Mouse (Mus musculus) MEL (cell line): ENCODE results near the gene Alg12. TPM values are rescaled to one million over a fixed set of nuclear protein-coding genes. Genes with fewer than 3 reads are reported as not detected.

ENCODE experiments used
- DNase-seq: peaks from one replicate; pipeline ENCODE4 v3.0.0; 2011; ENCODE audit warnings: low read depth, low spot score
- H3K27ac ChIP-seq: 2 replicates; pipeline ENCODE4 v1.5.1; 2012; ENCODE audit warnings: low read depth, mild to moderate bottlenecking, control low read depth, low read length, moderate library complexity; ENCODE audit not compliant: control insufficient read depth
- H3K27me3 ChIP-seq, 2 experiments: fragments of 150-350 bp in 1 of 2; sonication (generic) in 1 of 2; 2 replicates each; pipeline ENCODE4 v1.6.1; 2012; ENCODE audit warnings: low read length in 2 of 2, mild to moderate bottlenecking in 2 of 2, improper control_type of control experiment in 1 of 2, moderate library complexity in 1 of 2; ENCODE audit not compliant: insufficient read depth in 2 of 2, control insufficient read depth in 1 of 2
- H3K36me3 ChIP-seq, 2 experiments: 2 replicates each; pipeline ENCODE4 v1.6.1; 2012 to 2014; ENCODE audit warnings: low read length in 2 of 2, improper control_type of control experiment in 1 of 2, inconsistent platforms in 1 of 2, mild to moderate bottlenecking in 1 of 2; ENCODE audit not compliant: insufficient read depth in 2 of 2, control insufficient read depth in 1 of 2
- H3K4me1 ChIP-seq, 2 experiments: fragments of 150-350 bp in 1 of 2; sonication (generic) in 1 of 2; 2 replicates each; pipeline ENCODE4 v1.6.1; 2012; ENCODE audit warnings: low read length in 2 of 2, improper control_type of control experiment in 1 of 2, mild to moderate bottlenecking in 1 of 2; ENCODE audit not compliant: insufficient read depth in 2 of 2, control insufficient read depth in 1 of 2
- H3K4me3 ChIP-seq, 2 experiments: fragments of 150-350 bp in 1 of 2; sonication (generic) in 1 of 2; 2 replicates each; pipeline ENCODE4 v1.5.1; 2012; ENCODE audit warnings: low read depth in 2 of 2, low read length in 2 of 2, mild to moderate bottlenecking in 2 of 2, moderate library complexity in 2 of 2, control low read depth in 1 of 2, improper control_type of control experiment in 1 of 2; ENCODE audit not compliant: control insufficient read depth in 1 of 2, insufficient read depth in 1 of 2
- H3K79me2 ChIP-seq: 2 replicates; pipeline ENCODE4 v1.6.1; 2012; ENCODE audit warnings: mild to moderate bottlenecking, low read length, moderate library complexity; ENCODE audit not compliant: control insufficient read depth, poor library complexity, insufficient read depth
- H3K9ac ChIP-seq: 2 replicates; pipeline ENCODE4 v1.6.1; 2012; ENCODE audit warnings: low read depth, mild to moderate bottlenecking, control low read depth, low read length, moderate library complexity; ENCODE audit not compliant: control insufficient read depth, poor library complexity, severe bottlenecking
- H3K9me3 ChIP-seq: fragments of 150-350 bp; sonication (generic); replicated peaks from 2 replicates; pipeline ENCODE4 v1.6.1; 2012; ENCODE audit warnings: mild to moderate bottlenecking, low read length, improper control_type of control experiment, moderate library complexity; ENCODE audit not compliant: insufficient read depth
- BHLHE40 ChIP-seq: IDR thresholded peaks from 2 replicates; pipeline ENCODE4 v1.6.1; 2012; ENCODE audit warnings: low read depth, mild to moderate bottlenecking, inconsistent platforms, low read length, improper control_type of control experiment, borderline replicate concordance
- CTCF ChIP-seq, 3 experiments: IDR thresholded peaks in 2 of 3; conservative IDR thresholded peaks in 1 of 3; 2 replicates each; pipeline ENCODE4 v1.5.1; 2011 to 2012; ENCODE audit warnings: low read length in 3 of 3, low read depth in 2 of 3, mild to moderate bottlenecking in 2 of 3, improper control_type of control experiment in 1 of 3, inconsistent platforms in 1 of 3, mixed read lengths in 1 of 3, moderate library complexity in 1 of 3; ENCODE audit not compliant: control insufficient read depth in 1 of 3, insufficient read depth in 1 of 3, poor library complexity in 1 of 3, severe bottlenecking in 1 of 3
- ELF1 ChIP-seq: IDR thresholded peaks from 2 replicates; pipeline ENCODE4 v1.6.1; 2014; ENCODE audit warnings: low read depth, mild to moderate bottlenecking, inconsistent platforms, low read length, improper control_type of control experiment, moderate library complexity
- GABPA ChIP-seq: IDR thresholded peaks from 2 replicates; pipeline ENCODE4 v1.6.1; 2012; ENCODE audit warnings: low read depth, mild to moderate bottlenecking, inconsistent platforms, low read length, improper control_type of control experiment, moderate library complexity
- HCFC1 ChIP-seq: IDR thresholded peaks from 2 replicates; pipeline ENCODE4 v1.6.1; 2012; ENCODE audit warnings: low read depth, mild to moderate bottlenecking, inconsistent platforms, low read length, improper control_type of control experiment, moderate library complexity
- KAT2A ChIP-seq: conservative IDR thresholded peaks from 2 replicates; pipeline ENCODE4 v1.6.1; 2012; ENCODE audit warnings: low read depth, low read length, improper control_type of control experiment, inconsistent platforms
- MAFK ChIP-seq: IDR thresholded peaks from 2 replicates; pipeline ENCODE4 v1.6.1; 2011; ENCODE audit warnings: low read depth, mild to moderate bottlenecking, low read length, improper control_type of control experiment, borderline replicate concordance
- MAZ ChIP-seq: IDR thresholded peaks from 2 replicates; pipeline ENCODE4 v1.6.1; 2012; ENCODE audit warnings: low read depth, mild to moderate bottlenecking, inconsistent platforms, low read length, improper control_type of control experiment
- MXI1 ChIP-seq: IDR thresholded peaks from 2 replicates; pipeline ENCODE4 v1.6.1; 2011; ENCODE audit warnings: mild to moderate bottlenecking, low read depth, low read length, improper control_type of control experiment
- MYB ChIP-seq: IDR thresholded peaks from 2 replicates; pipeline ENCODE4 v1.6.1; 2011; ENCODE audit warnings: mild to moderate bottlenecking, low read depth, low read length, improper control_type of control experiment
- MYC ChIP-seq: IDR thresholded peaks from 2 replicates; pipeline ENCODE4 v1.6.1; 2011; ENCODE audit warnings: low read depth, mild to moderate bottlenecking, low read length, improper control_type of control experiment, moderate library complexity
- NRF1 ChIP-seq: IDR thresholded peaks from 2 replicates; pipeline ENCODE4 v1.6.1; 2014; ENCODE audit warnings: low read depth, mild to moderate bottlenecking, inconsistent platforms, low read length, improper control_type of control experiment, moderate library complexity; ENCODE audit not compliant: poor library complexity, insufficient read depth, severe bottlenecking
- POLR2AphosphoS2 ChIP-seq: IDR thresholded peaks from 2 replicates; pipeline ENCODE4 v1.6.1; 2011; ENCODE audit warnings: low read length, improper control_type of control experiment
- SIN3A ChIP-seq: IDR thresholded peaks from 2 replicates; pipeline ENCODE4 v1.6.1; 2012; ENCODE audit warnings: low read length, improper control_type of control experiment, inconsistent platforms
- SMC3 ChIP-seq: IDR thresholded peaks from 2 replicates; pipeline ENCODE4 v1.6.1; 2011; ENCODE audit warnings: low read depth, low read length, improper control_type of control experiment
- TBP ChIP-seq: IDR thresholded peaks from 2 replicates; pipeline ENCODE4 v1.8.0; 2011; ENCODE audit warnings: low read depth, low read length, improper control_type of control experiment
- USF1 ChIP-seq: IDR thresholded peaks from 2 replicates; pipeline ENCODE4 v1.6.1; 2014; ENCODE audit warnings: low read depth, mild to moderate bottlenecking, inconsistent platforms, low read length, improper control_type of control experiment, moderate library complexity
- ZC3H11A ChIP-seq: IDR thresholded peaks from 2 replicates; pipeline ENCODE4 v1.6.1; 2012; ENCODE audit warnings: low read depth, mild to moderate bottlenecking, inconsistent platforms, low read length, improper control_type of control experiment
- ZMIZ1 ChIP-seq: IDR thresholded peaks from 2 replicates; pipeline ENCODE4 v1.6.1; 2012; ENCODE audit warnings: low read depth, mild to moderate bottlenecking, inconsistent platforms, low read length, improper control_type of control experiment, moderate library complexity
- ZNF384 ChIP-seq: IDR thresholded peaks from 2 replicates; pipeline ENCODE4 v1.6.1; 2012; ENCODE audit warnings: low read depth, mild to moderate bottlenecking, inconsistent platforms, low read length, improper control_type of control experiment
- polyA plus RNA-seq, 2 experiments: library from polyadenylated mRNA; stranded (reverse) in 1 of 2; unstranded in 1 of 2; fragments of >175 nt in 1 of 2; fragments of >200 nt in 1 of 2; gene quantifications; 2 replicates each; pipeline versions ENCODE4 v1.2.1 to v1.2.4; 2012; ENCODE audit warnings: low replicate concordance in 2 of 2, low read depth in 1 of 2; ENCODE audit not compliant: insufficient read length in 2 of 2, insufficient read depth in 1 of 2, missing spikeins in 1 of 2
- total RNA-seq: library from RNA; depleted of rRNA; stranded (reverse); fragments of 300-350 nt; gene quantifications from 2 replicates; pipeline ENCODE4 v1.2.3, GENCODE M21; 2012

Gene Alg12
- total and polyA plus RNA-seq, 3 experiments, result 13.7 to 18.6 TPM; not detected in 1

GRCm38 (mm10) chr15:88827466-88827865, 8.3 kb upstream of the Alg12 start:
- no peaks in the 10 kb centered on the region for H3K27me3 ChIP-seq
- H3K36me3 ChIP-seq, result 0 out of 4 replicates have a peak, but pooled peaks cover 0 to 1% of the 10 kb centered on the region in 2 experiments
- no peaks in the 10 kb centered on the region for H3K79me2 ChIP-seq
- H3K4me1 ChIP-seq, result no peaks in the 10 kb centered on the region
- no peak overlapping the region for H3K27ac ChIP-seq
- no peak overlapping the region for H3K4me3 ChIP-seq
- no peaks in the 10 kb centered on the region for H3K9me3 ChIP-seq
- DNase-seq, result no peak
- H3K9ac ChIP-seq, result no peak overlapping the region
- TF ChIP-seq GABPA, result no peak
- no peak for TF ChIP-seq SMC3
- no peak for TF ChIP-seq MYC
- TF ChIP-seq BHLHE40, result no peak
- TF ChIP-seq MYB, result no peak
- TF ChIP-seq POLR2AphosphoS2, result no peak
- no peak for TF ChIP-seq CTCF (IDR thresholded peaks at IDR 0.05 in 2 of 3, conservative IDR thresholded peaks at IDR 0.05 in 1 of 3; ENCODE audit: control insufficient read depth in 1 of 3, insufficient read depth in 1 of 3, low read depth in 2 of 3, low read length in 3 of 3, poor library complexity in 1 of 3, severe bottlenecking in 1 of 3)
- TF ChIP-seq, all 39 proteins: peak for 0

- no peak for TF ChIP-seq MXI1
- no peak for TF ChIP-seq NRF1
- TF ChIP-seq ZNF384, result no peak
- no peak for TF ChIP-seq USF1
- TF ChIP-seq, all 39 proteins: peak for 0
- Histone ChIP-seq H3K9ac (no peak overlapping the region), H3K79me2 (peaks cover 13% of the 10 kb centered on the region), H3K27ac (no peak overlapping the region), H3K36me3 (peaks cover 1 to 3% of the 10 kb centered on the region in 2 experiments; a peak in 2 of 4 replicates), H3K4me1 (peaks cover 0 to 4% of the 10 kb centered on the region in 2 experiments; a peak in 2 of 4 replicates), H3K4me3 (no peak overlapping the region), H3K27me3 (no peaks in the 10 kb centered on the region), H3K9me3 (no peaks in the 10 kb centered on the region)
- no peak for DNase-seq
Observed at GRCm38 (mm10) chr15:88823376-88823775, 4.3 kb upstream of the Alg12 start.

GRCm38 (mm10) chr15:88822513-88822912, 3.4 kb upstream of the Alg12 start:
- H3K9ac ChIP-seq, result no peak overlapping the region
- no peak for DNase-seq
- H3K27ac ChIP-seq, result no peak overlapping the region
- peaks cover 13% of the 10 kb centered on the region for H3K79me2 ChIP-seq
- peaks cover 0 to 6% of the 10 kb centered on the region in 2 experiments; a peak in 2 of 4 replicates for H3K4me1 ChIP-seq
- peaks cover 1 to 5% of the 10 kb centered on the region in 2 experiments; a peak in 2 of 4 replicates for H3K36me3 ChIP-seq
- H3K4me3 ChIP-seq, result no peak overlapping the region
- no peaks in the 10 kb centered on the region for H3K9me3 ChIP-seq
- no peak for TF ChIP-seq HCFC1
- no peak for TF ChIP-seq ZMIZ1
- TF ChIP-seq SIN3A, result no peak
- TF ChIP-seq MAZ, result no peak
- TF ChIP-seq GABPA, result no peak
- no peak for TF ChIP-seq CTCF (IDR thresholded peaks at IDR 0.05 in 2 of 3, conservative IDR thresholded peaks at IDR 0.05 in 1 of 3; ENCODE audit: control insufficient read depth in 1 of 3, insufficient read depth in 1 of 3, low read depth in 2 of 3, low read length in 3 of 3, poor library complexity in 1 of 3, severe bottlenecking in 1 of 3)
- TF ChIP-seq SMC3, result no peak
- TF ChIP-seq ZC3H11A, result no peak
- no peak for TF ChIP-seq KAT2A
- no peak for TF ChIP-seq USF1
- TF ChIP-seq MAFK, result no peak
- no peak for TF ChIP-seq ELF1
- no peak for TF ChIP-seq TBP
- no peaks in the 10 kb centered on the region for H3K27me3 ChIP-seq
